Mouse (Mus musculus) frontal cortex, adult (tissue): ENCODE results near the gene Alyref.
"Not testable (repeated sequence)": the region's sequence is repeated elsewhere in the genome, so short reads cannot be mapped to it uniquely, and the experiment has no call there.

Source experiments
- ATAC-seq: cut with Nextera tagmentation; 2 replicates; pipeline ENCODE4 v1.9.2; 2017; ENCODE audit warnings: mild to moderate bottlenecking, moderate library complexity, mixed read lengths; ENCODE audit not compliant: low TSS enrichment

Alyref gene

DNA sequence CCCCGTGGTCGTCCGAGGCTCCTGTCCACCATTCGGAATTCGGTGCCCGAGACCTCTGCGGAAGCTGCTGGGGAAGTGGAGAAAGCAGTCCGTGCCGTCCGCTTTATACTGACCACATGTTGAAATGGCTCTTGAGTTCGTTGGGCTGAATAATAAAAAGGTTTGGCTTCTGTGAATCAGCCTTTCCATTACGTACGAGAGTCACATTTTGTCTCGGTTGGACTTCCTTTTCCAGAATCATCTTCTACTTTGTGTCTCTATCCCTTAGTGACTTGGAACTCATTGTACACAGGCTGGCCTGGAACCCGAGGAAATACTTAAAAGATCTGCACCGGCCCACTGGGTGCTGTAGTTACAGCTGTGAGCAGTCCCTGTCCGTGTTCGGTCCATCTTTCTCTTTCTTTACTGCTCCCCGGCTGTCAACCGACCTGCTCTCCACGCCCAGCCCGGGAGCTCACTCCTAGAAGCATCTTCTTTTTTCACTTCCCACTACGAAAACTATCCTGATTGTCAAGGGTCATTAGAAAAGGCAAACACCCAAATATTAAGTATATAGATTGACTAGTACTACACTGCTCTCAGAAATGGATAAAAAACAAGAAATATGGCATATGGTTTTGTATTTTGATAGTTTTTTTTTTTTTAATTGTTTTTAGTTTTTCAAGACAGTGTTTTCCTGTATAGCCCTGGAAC, 24.4 kb downstream of the Alyref start:
- ATAC-seq, result peak; percentile 7; the same call in 1 of the 2 replicates

DNA sequence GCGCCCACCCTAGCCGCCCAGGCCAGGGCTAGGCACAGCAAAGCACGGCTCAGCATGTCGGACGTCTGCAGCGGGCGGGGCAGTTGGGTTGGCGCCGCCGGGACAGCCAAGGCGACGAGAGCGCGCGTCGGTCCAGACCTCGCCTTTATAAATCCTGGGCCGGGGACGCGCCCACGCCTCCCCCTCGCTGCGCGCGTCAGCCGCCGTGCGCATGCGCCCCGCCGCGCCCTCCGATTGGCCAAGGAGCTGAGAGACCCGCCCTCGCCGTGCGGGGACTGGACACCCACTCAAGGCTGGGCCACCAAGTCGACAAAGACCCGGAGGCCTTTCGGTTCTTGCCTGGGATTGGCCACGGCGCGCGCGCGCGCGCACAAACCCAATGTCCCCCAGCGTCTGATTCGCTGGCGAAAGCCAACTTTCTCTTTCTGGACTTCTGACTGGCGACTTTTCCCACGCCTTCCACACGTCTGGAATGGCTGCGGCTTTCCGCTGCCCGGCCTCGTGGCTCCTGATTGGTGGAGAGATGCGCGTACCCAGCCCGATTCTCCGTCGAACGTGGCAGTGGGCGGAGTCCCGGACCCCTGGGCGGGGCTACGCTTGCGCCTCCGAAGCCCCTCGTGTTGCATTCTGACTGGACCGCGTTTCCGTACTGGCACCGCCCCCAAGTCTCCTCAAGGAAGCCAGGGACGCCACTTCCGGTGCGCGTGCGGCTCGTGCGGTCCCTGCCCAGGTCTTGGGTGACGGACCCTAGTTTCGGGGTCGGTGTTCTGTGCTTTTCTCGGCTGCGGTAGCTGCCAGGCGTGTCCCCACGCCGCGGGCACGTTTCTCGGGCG, 25.2 kb downstream of the Alyref start, which contains the start of gene P4hb:
P4hb (minus strand) TSS at position 502 of the 833 bp plus-strand sequence.
- peak; percentile 92 for ATAC-seq

DNA sequence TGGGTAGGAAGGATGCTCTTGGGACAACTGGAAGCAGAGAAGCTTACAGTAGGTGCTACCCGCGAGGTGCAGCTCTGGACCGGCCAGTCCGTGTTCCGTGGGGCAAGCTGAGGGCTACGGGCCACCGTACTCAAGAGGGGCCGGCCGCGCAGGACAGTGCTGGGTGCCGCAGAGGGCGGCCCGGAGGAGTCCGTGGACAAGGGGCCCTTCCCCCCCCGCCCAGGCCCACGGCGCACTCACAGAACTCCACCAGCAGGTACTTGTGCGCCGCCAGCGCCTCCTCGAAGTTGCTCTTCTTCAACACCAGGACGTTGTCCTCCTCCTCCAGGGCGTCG, 25.8 kb downstream of the Alyref start:
- peak; percentile 21; the same call in 1 of the 2 replicates for ATAC-seq

DNA sequence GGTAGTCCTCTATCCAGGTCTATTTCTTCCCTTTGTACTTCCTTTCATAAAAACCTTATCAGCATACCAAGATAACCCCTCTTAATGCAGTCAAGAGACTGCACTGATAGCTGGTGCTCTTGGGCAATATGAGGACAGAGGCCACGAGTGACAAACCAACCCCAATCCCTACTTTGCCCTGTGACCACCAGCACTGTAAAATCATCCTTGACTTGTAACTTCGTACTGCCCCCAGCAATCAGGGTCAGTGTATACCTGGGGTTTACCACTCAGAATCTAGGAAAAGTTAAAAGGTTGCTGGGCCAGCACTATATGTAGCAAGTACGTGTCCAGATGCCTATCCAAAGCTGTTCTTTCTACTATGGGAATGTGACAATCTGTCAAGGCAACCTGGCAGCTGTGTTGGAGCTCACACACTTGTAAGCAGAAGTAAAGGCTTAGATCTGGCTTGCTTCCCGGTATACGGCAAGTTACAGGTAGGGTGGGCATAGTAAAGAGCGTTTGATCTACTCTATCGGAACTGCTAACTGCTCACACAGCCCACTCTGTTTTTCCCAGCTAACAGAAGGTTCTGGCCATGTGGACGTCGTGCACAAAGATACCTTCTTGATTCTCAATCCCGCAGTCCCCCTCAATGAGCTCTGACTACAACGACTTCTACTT, 26.3 kb downstream of the Alyref start:
- ATAC-seq, result no peak

DNA sequence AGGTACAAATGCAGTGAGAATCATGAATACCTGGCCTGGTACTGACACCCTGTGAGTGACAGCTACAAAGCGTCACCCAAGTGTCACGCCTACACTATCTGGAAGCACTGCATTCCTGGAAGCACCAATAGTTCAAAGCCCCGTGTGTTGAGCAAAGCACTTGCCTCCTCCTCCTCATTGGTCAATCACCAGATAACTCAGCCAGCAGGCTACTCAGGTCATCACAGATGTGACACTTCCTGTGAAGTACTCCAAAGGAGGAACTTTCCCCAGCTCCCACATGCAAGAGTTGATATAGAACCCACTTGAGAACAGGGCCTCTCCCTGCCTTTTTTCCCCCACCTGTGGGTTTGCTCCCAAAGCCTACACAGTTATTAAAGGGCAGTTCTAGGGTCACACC, 27.0 kb downstream of the Alyref start:
- no peak for ATAC-seq

DNA sequence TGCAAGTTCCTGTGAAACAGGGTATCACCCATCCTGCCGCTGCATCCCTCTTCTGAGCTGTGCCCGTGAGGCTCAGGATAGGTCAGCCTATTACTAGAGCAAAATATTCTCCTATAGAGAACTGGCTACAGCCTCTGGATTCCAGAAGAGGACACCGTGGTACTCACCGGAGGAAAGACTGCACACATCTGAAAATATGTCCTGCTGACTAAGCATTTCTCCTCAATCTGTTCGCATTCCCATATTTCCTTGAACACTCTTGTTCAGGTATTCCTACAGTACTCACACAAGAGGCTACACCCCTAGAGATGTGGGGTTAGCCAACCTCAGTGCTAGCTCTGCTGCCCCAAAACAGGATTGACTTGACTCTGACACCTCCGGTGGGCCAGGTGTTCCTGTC, 29.8 kb downstream of the Alyref start:
- no peak for ATAC-seq

DNA sequence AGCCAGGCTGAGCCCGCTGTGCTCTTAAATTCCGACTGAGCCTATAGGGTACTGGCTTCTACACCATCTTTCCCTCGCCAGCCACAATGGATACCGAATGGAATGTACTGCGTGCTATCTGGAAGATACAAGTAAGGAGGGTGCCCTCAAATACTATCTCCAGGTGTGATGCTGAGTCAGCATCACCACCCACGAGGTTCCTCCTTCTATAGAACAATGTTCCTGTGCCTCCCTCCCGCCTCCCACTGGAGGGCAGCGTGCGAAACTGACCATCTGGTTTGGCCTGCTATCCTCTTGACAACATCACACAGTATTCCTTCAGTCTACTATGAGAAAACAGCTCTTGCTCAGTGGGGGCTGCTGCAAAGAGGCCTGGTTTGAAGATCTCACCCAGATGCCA, 33.1 kb downstream of the Alyref start:
- ATAC-seq, result no peak; the same call in 1 of the 2 replicates

DNA sequence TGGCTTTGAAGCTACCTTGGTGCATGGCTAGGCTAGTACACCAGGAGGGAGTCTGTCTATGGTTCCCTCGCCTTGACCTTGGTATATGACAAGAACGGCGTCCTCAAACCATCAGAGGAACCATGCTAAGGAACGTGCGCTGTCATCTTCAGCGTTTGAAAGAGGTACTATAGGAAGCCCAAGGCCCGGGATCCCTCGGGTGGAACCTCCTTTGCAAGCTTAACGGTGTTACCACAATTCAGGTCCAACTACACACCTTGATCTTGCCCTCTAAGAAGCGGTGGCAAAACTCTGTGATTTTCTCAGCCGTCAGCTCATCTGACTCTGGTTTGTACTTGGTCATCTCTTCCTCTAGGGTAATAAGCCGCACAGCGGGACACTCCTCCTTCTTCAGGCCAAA, 35.2 kb downstream of the Alyref start:
- no peak for ATAC-seq

DNA sequence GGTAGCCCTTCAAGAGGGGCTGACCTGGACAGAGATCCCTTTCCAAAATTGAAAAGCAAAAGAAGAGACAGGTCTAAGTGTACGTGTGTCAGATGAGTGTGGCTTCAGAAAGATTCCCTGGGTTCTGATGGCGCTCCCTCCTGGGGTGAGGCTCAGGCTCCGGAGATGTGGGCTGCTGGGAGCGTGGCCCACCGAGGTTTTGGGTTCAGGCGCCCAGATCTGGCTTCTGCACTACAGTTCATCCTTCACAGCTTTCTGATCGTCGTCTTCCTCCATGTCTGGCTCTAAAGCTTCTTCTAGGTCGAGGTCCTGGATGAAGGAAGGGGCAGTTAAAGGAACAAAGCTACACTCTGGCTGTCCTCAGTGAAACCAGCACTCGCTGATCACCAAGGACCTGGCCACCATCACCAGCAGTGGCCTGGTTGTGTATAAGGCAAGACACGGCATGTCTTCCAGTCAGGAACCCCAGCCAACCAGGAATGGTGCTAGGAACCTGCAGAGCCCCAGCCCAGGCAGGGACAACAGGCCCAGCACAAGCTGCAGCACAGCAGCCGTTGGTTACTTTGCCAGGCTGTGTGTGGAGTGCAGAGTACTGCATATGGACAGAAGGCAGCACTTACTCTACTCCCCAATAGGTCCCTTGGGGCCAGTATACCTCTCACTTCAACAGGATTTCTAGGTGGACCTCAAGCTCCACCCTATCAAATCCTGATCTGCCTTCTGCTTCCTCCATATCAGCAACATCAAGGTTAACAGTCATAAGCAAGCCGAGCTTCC, 37.0 kb downstream of the Alyref start:
- ATAC-seq, result no peak

DNA sequence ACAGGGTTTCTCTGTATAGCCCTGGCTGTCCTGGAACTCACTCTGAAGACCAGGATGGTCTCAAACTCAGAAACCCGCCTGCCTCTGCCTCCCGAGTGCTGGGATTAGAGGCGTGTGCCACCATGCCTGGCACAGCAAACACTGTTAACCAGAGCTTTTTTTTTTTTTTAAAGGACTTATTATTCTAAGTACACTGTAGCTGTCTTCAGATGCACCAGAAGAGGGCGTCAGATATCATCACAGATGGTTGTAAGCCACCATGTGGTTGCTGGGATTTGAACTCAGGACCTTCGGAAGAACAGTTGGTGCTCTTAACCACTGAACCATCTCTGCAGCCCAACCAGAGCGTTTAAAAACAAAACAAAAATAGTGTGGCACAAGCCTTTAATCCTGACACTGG, 39.3 kb downstream of the Alyref start:
- not testable (repeated sequence) for ATAC-seq

DNA sequence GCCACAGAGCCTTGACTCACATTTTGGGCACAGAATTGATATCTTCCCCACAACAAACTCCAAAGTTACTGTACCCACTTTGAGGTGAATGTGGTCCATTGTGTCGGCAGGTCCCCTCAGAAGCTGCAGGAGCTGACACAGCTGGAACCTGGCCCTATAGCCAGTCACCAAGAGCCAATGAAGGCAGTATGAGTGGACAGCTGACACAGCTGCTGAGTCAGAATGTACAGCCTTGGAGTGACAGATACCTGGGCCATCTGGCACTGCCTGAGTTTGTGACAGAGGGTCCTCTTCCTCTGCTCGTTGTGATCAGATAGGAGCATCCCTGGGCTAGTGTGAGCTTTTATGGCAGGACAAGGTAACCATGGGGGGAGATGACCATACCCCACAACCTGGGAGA, 42.9 kb downstream of the Alyref start:
- no peak for ATAC-seq

DNA sequence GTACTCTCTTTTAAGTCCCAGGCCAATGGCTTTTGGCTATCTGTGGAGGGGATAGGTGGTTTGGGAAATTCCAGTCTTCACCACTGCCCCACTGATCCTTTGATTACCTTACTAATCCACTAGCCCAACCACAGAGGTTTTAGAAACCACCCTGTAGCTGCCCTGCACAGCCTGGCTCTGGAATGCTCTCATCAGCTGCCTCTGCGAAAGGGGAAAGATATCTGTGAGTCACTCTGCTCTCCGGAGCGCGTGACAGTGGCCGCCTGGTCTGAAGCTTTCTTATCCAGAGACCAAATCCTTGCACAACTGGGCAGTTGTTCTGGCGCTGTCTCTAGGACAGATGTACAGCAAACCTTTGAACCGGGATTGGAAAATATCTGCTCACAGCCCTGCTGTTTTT, 43.3 kb downstream of the Alyref start:
- no peak for ATAC-seq

DNA sequence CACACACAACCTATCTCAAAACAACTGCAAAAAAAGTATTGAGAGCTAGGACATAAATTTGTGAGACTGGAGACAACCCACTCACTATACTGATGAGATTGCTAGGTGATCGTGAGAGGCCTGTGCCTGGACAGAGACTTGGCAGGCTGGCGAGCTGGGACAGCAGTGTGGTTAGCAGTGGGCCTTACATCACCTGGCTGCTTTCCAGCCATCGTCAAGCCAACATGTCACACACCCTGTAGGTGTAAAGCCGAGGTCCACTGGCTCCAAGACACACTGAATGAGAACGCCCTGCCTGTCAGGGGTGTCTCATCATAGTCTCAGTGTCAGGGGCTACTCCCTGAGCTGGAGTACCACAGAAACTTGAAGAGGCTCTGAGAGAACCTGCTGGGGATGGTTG, 45.4 kb downstream of the Alyref start:
- ATAC-seq, result no peak

DNA sequence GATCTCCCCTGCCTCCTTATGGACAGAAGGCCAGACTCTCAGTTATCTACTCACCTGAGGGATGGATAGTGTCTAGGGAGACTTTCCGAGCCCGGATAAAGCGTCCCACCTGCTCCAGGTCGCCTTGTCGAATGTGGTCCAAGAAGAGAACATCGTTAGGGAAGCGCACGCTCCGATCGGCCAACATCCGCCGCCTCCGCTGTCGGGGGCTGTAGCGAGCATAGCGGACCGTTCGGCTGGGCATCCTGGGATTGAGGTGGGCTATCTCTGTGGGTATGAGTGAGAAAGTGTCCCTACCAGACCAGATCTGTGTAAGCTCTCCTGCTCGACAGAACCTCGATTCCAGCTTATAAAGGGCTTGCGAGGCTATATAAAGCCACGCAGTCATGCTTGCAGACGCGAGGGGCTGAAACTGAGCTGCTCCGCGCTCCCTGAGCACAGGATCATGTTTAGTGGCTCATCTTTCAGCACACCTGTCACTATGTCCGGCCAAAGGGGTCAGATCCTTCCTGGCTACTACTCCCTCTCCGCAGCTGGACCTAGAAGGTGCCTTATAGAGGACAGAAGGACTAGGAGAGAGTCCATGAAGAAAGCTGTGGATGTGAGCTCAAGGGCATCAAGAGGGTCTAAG, 47.2 kb downstream of the Alyref start, which contains the start of gene Ppp1r27:
Ppp1r27 (minus strand) TSS at position 323 of the 631 bp plus-strand sequence.
- no peak for ATAC-seq

DNA sequence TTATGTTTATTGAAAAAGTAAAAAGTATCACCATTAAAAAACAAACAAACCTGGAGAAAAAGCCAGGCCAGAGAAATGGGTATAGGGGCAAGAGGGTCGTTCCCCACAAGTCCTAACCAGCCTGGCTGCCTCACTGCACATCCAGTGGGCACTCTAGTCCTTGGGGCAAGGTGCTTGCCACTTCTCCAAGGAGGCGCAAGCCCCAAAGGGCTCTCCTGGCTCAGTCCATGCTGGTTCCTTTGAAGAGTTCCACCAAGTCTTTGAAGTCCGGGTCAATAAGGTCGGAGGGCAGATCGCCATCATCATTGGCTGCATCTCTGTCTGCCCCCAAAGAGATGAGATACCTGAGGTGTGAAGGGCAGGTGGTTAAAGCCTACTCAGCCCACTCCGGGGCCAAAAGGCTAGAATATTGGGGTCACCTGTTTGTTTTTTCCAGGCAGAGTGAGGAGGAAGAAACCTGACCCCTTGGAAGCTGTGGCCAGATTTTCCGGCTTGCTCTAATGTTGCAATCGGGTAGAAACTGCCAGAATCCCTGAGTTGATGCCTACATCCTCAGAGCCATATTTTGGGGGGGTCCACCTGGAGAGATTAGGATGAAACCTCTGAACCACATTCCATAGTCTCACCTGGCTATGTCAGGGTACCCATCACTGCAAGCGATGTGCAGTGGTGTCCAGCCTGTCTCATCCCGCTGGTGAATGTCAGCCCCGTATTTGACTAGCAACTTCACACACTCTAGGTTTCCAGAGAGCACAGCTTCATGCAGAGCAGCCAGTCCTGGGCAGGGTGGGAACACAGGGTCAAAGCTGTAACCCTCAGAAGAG, 48.0 kb downstream of the Alyref start:
- no peak for ATAC-seq

DNA sequence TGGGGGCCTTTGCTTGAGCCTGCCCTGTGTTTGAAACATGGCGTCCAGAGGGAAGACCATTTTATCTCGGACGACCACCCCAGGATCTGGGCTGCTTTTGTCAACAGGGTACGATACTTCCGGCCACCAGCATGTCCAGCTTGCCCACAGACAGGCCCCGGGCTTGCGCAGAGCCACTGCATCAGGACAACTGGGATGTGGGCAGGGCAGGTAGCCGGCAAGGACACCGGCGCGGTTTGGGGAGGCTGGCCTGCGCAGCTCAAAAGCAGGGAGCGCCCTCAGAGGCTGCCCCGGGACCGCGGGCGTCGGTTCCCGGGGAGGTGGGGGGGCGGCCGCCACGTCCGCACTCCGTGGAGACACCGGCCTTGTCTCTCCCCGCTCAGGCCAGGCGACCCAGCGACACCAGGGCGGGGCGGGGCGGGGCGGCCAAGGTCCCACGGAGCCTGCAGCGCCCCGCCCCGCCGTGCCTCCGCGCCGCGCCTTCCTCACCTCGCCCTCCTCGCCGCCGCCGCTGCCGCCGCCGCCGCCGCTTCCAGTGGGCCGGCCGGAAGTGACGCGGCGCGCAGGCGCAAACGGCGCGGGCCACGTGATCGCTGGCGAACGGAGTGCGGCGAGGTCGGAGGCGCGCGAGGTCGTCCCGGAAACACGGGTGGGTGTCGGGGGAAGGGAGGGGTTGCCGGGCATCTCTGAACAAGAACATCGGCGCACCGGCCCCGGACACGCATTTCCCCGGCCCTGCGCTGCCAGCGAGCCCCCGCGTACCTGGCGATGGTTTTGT, 48.8 kb downstream of the Alyref start, which contains the start of gene Mcrip1:
Mcrip1 (minus strand) TSS at position 560 of the 778 bp plus-strand sequence.
- peak; percentile 87 for ATAC-seq

DNA sequence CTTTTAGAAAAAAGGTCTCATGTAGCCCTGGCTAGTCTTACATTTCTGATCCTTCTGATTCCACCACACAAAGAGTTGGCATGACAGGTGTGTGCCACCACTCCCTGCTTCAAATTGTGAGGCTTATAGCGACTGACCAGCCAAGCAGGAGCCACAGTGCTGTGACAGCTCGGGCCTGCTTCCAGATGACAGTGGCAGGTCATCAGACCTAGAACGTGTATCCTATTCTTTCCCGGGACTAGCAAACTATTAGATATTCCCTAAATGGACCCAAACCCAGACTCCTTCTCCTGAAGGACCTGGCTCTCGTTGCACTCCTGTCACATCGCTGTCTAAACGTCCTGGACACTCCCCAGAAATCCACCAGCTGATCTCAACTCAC, 49.4 kb downstream of the Alyref start:
- ATAC-seq, result no peak

DNA sequence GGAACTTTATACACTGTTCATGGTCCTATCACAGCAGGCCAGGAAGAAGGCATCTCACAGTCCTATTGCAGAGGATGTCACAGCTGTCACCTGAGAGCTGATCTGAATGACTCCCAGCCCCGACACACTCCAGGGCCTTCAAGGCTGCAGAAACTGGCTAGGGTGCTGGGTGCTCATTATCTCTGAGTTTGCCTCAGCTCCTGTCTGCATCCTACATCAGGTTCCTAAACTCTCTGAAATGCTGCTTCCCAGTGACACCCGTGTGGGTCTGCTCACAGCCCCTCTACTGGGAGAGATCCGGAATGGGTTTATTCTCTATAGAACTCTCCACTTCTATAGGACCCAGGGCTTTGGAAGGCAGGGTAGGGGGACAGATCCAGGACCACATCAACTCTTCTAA, 50.0 kb downstream of the Alyref start:
- no peak for ATAC-seq

DNA sequence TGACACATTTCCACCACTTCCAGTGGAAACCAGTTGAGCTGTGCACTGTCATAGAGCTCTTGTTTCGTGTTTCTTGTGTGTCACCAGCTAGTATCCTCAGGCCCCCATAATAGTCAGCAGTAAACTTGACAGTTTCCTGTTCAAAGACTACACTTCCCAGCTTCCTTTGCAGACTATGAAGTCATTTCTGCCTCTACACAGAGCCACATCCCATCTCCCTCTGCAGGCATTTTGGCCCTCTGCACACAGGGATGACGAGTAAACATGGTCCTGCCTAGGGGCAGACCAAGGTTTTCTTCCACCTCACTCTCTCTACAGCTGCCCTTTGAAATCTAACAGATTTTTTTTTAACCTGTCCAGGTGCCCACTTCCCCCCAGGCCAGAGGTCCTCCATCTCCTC, 50.7 kb downstream of the Alyref start:
- no peak for ATAC-seq

DNA sequence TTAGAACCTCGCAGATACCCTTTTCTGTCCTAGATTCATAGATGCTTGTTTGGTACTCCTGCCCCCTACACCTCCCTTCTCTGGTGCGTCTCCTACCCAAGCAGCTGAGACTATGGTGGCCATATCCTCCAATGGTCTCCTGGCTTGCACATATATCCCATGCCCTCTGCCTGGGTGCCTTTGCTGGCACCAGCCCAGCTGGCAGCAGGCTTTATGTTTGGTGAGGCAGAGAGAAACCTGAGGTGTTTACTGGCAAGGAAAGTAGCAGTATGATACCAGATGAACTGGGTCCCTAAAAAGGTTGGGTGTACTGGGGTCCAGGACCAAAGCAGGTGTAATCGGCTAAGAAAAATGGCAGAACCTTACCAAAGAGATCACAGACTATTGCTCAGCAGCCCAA, 52.2 kb downstream of the Alyref start:
- no peak for ATAC-seq
